Mouse (Mus musculus) kidney, embryonic 16.5 days (tissue): Measurements from ENCODE around the gene Kmt2b. TPM values are rescaled to one million over a fixed set of nuclear protein-coding genes. Genes with fewer than 3 reads are reported as not detected.

Experiments used
- ATAC-seq: fragments of 200-750 bp; cut with Nextera tagmentation; 2 replicates; pipeline ENCODE4 v1.8.0; 2017; ENCODE audit warnings: moderate TSS enrichment; ENCODE audit not compliant: low FRiP score, low TSS enrichment
- H3K27ac ChIP-seq: fragments of 300-500 bp; sonication (generic); 2 replicates; pipeline ENCODE4 v1.5.1; 2014; ENCODE audit warnings: low read length
- H3K27me3 ChIP-seq: fragments of 300-500 bp; sonication (generic); 2 replicates; pipeline ENCODE4 v1.6.1; 2014; ENCODE audit warnings: low read length, control low read depth, mixed read lengths; ENCODE audit not compliant: insufficient read depth
- H3K36me3 ChIP-seq: fragments of 300-500 bp; sonication (generic); 2 replicates; pipeline ENCODE4 v1.6.1; 2014; ENCODE audit warnings: low read length, control low read depth, mixed read lengths; ENCODE audit not compliant: insufficient read depth
- H3K4me1 ChIP-seq: fragments of 300-500 bp; sonication (generic); 2 replicates; pipeline ENCODE4 v1.6.1; 2014; ENCODE audit warnings: low read length, control low read depth, mixed read lengths; ENCODE audit not compliant: insufficient read depth
- H3K4me2 ChIP-seq: fragments of 300-500 bp; sonication (generic); replicated peaks from 2 replicates; pipeline ENCODE4 v1.6.1; 2014; ENCODE audit warnings: low read depth, low read length
- H3K4me3 ChIP-seq: fragments of 300-500 bp; sonication (generic); 2 replicates; pipeline ENCODE4 v1.5.1; 2014; ENCODE audit warnings: mild to moderate bottlenecking, low read length
- H3K9ac ChIP-seq: fragments of 300-500 bp; sonication (generic); replicated peaks from 2 replicates; pipeline ENCODE4 v1.6.1; 2014; ENCODE audit warnings: low read length
- H3K9me3 ChIP-seq: fragments of 300-500 bp; sonication (generic); 2 replicates; pipeline ENCODE4 v1.6.1; 2016; ENCODE audit warnings: low read length, control low read depth
- WGBS: fragments of 180-500 bp; shearing (Covaris S2); extraction: QIAGEN DNeasy Blood & Tissue Kit; methylation state at CpG from one replicate; pipeline ENCODE4 v1.1.7; 2014; 5-methylcytosine and 5-hydroxymethylcytosine counted together
- polyA plus RNA-seq: library from polyadenylated mRNA; unstranded; fragments of >200 nt; fragmentation: Nextera tagmentation; extraction: Ambion mirVana; gene quantifications from 2 replicates; pipeline ENCODE4 v1.2.1, GENCODE M21; 2015

Kmt2b gene
- polyA plus RNA-seq, 1 experiment from 2014 or later: 9.0 TPM

DNA sequence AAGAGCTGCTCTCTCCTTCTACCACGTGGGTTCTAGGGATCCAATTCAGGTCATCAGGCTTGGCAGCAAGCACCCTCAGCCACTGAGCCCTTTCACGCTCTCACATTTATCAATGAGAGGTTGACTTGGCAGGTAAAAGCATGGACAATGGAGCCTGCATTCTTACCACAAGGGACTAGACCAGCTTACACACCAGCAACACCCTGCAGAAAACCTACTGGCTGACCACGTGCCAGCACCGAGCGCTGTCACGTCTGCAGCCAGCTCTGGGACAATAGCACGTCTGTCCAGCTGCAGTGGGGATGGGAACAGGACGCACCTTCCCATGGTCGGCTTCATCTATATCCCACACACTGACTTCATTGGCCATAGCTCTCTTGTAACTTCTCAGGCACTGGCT, 30.1 kb upstream of the Kmt2b start:
- WGBS: 96% methylated on average over 9 of the region's 9 CpGs
- Histone ChIP-seq H3K4me3 (no peak overlapping the region), H3K4me1 (no peaks in the 10 kb centered on the region), H3K27ac (no peak overlapping the region), H3K27me3 (no peaks in the 10 kb centered on the region), H3K4me2 (no peak overlapping the region), H3K9ac (no peak overlapping the region), H3K36me3 (peaks cover 63% of the 10 kb centered on the region), H3K9me3 (no peaks in the 10 kb centered on the region)
- no peak for ATAC-seq

DNA sequence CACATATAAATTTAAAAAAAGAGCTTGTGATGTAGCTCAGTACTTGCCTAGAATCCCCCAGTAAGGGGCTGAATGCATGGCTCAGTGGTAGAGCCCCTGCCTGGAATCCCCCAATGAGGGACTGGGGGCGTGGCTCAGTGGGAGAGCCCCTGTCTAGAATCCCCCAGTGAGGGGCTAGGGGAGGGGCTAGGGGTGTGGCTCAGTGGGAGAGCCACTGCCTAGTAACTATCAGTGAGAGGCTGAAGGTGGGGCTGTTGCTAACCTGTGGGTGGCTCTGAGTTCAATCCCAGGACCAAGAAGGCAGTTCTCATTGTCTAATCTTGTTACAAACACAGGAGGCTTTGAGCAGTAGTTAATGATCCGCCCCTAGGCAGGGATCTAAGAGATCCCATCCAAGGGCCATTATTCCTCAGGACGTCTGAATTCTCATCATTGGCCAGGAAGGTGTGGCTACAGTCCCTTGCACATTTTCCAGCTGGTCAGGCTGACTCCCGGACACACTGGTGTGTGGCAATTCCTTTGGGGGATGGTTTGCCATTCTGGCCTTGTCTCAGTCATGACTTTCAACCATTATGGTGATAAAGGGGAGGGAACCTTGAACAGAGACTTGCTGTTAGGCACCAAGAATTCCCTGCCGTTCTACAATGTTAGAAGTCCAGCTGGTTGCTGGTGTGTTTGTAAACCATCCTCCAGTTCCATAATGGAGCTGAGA, 26.7 kb upstream of the Kmt2b start:
- no peak overlapping the region for H3K4me3 ChIP-seq
- no peaks in the 10 kb centered on the region for H3K27me3 ChIP-seq
- H3K9ac ChIP-seq: no peak overlapping the region
- no peak for ATAC-seq
- peaks cover 43% of the 10 kb centered on the region for H3K36me3 ChIP-seq
- no peaks in the 10 kb centered on the region for H3K9me3 ChIP-seq
- H3K4me1 ChIP-seq: peaks cover 12% of the 10 kb centered on the region
- WGBS: 67% methylated on average over 5 of the region's 5 CpGs
- H3K27ac ChIP-seq: no peak overlapping the region
- H3K4me2 ChIP-seq: no peak overlapping the region

DNA sequence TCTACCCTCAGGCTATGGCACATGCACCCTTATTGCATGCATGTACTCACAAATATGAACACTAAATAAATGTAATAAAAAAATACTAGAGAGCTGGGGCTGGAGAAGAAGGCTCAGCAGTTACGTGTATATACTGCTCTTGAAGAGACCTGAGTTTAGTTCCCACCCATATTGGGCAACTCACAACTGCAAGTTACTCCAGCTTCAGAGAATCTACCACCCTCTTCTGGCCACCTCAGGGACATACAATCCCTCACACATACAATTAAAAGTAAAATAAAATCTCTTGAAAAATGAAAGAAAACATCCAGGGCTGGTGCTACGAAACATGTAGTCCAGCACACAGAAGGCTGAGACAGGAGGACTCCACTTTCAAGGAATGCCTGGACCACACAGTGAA, 25.9 kb upstream of the Kmt2b start:
- 73% methylated on average over 2 of the region's 2 CpGs for WGBS
- H3K4me2 ChIP-seq: no peak overlapping the region
- ATAC-seq: no peak
- H3K4me3 ChIP-seq: no peak overlapping the region
- no peak overlapping the region for H3K9ac ChIP-seq
- peaks cover 41% of the 10 kb centered on the region for H3K36me3 ChIP-seq
- H3K27ac ChIP-seq: no peak overlapping the region
- H3K27me3 ChIP-seq: no peaks in the 10 kb centered on the region
- no peaks in the 10 kb centered on the region for H3K9me3 ChIP-seq
- H3K4me1 ChIP-seq: peaks cover 12% of the 10 kb centered on the region

DNA sequence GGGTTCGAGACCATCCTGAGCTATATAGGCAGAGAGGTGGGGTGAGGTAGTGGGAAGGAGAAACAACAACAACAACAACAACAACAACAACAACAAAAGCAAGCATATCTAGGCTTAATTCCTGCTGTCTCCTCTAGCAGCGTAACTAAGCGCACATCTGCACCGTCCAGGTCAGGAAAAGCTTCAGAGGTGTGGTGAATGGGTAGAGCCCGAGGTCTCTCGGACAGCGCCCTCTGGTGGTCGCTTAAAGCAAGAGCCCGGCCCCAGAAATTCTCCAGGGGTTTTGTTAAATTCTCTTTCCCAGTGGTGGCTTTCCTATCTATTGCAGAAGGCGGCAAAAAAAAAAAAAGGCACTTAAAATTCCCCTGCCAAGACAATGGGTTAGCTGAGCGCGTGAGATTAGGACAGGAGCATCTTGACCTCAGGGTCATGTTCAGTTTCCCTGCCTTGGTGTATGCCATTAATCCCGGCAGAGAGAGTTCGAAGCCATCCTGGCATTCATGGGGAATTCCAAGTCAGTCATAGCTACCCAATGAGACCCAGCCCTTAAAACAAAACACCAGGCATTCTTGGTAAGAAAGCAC, 25.1 kb upstream of the Kmt2b start:
- 0 out of 2 replicates have a peak overlapping the region, but pooled peaks have one; percentile 12 for H3K4me2 ChIP-seq
- 23% methylated on average over 14 of the region's 14 CpGs for WGBS

DNA sequence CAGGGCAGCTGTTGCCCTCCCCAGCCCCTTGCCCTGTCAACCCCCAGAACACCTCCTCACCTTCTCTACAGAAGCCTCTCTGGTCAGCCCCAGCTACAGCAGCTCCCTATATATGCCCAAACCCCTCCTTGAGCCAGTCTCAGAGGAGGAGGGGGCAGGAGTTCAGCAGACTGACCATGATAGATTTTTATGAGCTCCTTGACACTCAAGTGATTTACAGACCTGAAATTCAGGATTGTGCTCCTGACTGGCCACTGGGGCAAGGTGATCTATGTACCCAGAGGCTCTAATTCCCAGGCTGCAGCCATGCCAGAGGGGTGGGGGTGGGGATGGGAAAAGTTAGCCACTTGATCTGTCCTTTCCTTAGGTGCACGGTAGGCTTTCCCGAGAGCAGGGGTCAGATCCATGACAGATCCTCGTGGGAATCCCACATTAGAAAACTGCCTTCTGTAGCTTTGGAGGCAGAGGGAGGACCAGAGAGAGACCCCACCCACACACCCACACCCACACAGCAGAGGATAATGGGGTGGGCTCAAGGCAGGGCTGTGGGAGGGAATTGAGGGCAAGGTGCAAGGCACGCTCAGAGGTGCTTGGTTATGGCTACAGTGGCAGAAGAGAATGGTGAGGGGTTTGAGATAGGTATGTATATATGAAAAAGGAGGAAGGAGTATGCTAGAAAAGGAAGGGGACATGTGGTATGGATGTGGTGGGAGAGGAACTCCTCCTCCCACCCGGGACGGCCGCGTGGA, 24.3 kb upstream of the Kmt2b start, which contains the start of gene Upk1a:
Upk1a (minus strand) TSS at position 194 of the 749 bp plus-strand sequence.
- Histone ChIP-seq H3K4me1 (peaks cover 12% of the 10 kb centered on the region), H3K27ac (peak within 1 kb of the TSS; percentile 50; the same call in 1 of the 2 replicates), H3K9me3 (no peaks in the 10 kb centered on the region), H3K36me3 (peaks cover 25% of the 10 kb centered on the region), H3K27me3 (no peaks in the 10 kb centered on the region), H3K4me2 (0 out of 2 replicates have a peak within 1 kb of the TSS, but pooled peaks have one; percentile 12), H3K4me3 (no peak within 1 kb of the TSS), H3K9ac (no peak within 1 kb of the TSS; the same call in 1 of the 2 replicates)
- ATAC-seq: peak; percentile 57
- 28% methylated on average over 8 of the region's 8 CpGs for WGBS

More for the DNA sequence above, 25.1 kb upstream of the Kmt2b start:
- peak; percentile 55; the same call in 1 of the 2 replicates for ATAC-seq
- Histone ChIP-seq H3K9me3 (no peaks in the 10 kb centered on the region), H3K36me3 (peaks cover 33% of the 10 kb centered on the region), H3K4me3 (no peak overlapping the region), H3K27ac (no peak overlapping the region; the same call in 1 of the 2 replicates), H3K27me3 (no peaks in the 10 kb centered on the region), H3K4me1 (peaks cover 12% of the 10 kb centered on the region), H3K9ac (no peak overlapping the region)

DNA sequence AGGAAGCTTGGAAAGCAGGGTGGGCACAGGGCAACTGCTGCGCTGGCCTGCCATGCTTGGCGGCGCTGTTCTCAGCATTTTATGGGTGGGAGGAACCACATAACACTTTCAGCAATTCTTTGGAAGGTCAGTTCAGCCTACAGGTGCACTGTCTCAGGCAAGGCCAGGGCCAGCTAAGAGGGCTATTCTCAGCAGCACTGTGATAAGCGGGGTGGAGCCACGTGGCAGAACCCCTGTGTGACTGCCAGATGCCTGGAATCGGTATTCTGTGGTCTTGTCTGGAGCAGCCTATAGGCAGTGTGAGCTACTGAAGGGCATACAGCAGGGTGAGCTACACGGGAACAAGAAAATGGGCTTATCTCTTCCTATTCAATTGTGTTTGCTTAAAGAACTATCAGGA, 21.5 kb upstream of the Kmt2b start:
- 60% methylated on average over 7 of the region's 7 CpGs for WGBS
- Histone ChIP-seq H3K9me3 (no peaks in the 10 kb centered on the region), H3K36me3 (no peaks in the 10 kb centered on the region), H3K27me3 (no peaks in the 10 kb centered on the region), H3K4me2 (no peak overlapping the region), H3K4me1 (peaks cover 12% of the 10 kb centered on the region), H3K27ac (no peak overlapping the region), H3K9ac (no peak overlapping the region), H3K4me3 (no peak overlapping the region)
- ATAC-seq: no peak

DNA sequence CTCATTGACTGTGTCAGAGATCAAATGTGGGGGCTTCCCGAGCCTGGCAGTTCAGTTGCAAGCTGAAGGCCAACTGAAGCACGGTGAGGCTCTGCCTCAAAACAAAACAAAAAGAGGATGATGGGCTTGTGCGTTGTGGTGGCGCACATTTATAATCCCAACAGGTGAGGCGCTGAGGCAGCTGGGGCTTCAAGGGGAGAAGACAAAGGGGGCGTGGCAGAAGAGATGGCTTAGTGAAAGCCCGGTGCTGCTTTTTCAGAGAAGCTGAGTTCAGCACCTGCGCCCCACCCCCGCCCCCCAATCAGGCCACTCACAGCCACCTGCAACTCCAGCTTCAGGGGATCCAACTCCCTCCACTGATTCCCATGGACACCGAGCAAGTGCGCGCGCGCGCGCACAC, 19.9 kb upstream of the Kmt2b start:
- no peak for ATAC-seq
- H3K4me3 ChIP-seq: no peak overlapping the region
- H3K9ac ChIP-seq: peak overlapping the region; percentile 19; the same call in 1 of the 2 replicates

DNA sequence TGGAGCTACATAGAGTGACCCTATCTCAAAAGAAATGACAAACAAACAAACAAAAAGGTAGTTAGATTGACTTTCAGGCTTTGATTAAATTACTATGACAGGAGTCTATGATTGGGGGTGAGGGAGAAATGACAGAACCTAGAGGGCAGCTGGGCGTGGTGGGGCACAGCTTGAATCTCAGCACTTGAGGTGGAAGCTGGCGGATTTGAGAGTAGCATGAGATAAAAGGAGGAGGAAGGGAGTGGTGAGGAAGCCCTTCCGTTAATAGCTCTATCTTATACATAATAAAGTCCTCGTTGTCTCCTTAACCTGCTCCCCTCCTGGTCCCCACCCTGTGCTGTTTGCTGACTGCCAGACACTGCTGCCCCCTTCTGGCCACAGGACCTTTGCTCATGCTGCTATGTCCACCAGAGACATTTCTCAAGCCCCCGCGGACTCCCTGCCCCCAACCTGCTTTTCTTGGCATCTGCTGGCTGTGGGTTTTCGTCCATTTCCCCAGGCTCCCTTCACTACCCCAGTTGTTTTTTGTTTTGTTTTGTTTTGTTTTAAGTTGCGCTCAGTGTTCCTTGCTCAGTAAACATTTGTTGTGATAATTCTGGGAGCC, 19.3 kb upstream of the Kmt2b start:
- Histone ChIP-seq H3K36me3 (no peaks in the 10 kb centered on the region), H3K9ac (0 out of 2 replicates have a peak overlapping the region, but pooled peaks have one; percentile 19), H3K27ac (no peak overlapping the region), H3K9me3 (no peaks in the 10 kb centered on the region), H3K4me2 (no peak overlapping the region; the same call in 1 of the 2 replicates), H3K4me1 (peaks cover 18% of the 10 kb centered on the region), H3K27me3 (no peaks in the 10 kb centered on the region), H3K4me3 (no peak overlapping the region)
- WGBS: 25% methylated on average over 8 of the region's 8 CpGs
- no peak for ATAC-seq

More for the DNA sequence above, 19.9 kb upstream of the Kmt2b start:
- Histone ChIP-seq H3K9me3 (no peaks in the 10 kb centered on the region), H3K27ac (no peak overlapping the region), H3K4me2 (no peak overlapping the region), H3K36me3 (no peaks in the 10 kb centered on the region), H3K4me1 (peaks cover 19% of the 10 kb centered on the region), H3K27me3 (no peaks in the 10 kb centered on the region)
- WGBS: 45% methylated on average over 16 of the region's 16 CpGs

DNA sequence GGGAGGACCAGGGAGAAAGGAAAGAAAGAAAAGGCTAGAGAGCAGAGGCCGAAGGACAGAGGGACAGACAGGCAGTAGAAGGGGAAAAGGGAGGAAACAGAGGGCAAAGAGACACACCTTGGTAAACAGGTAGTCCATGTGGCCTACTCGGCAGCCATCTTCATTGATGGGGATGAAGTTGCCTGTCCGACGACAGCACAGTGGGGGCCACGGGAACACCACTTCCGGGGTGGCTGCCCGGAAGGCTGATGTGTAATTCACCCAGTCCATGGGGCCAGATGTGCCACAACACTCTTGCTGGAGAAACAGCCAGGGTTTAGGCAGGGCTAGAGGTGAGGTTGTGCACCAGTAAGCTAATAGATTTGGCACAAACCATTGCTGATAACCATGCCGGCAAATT, 16.4 kb upstream of the Kmt2b start:
- Histone ChIP-seq H3K4me1 (peaks cover 23% of the 10 kb centered on the region), H3K4me3 (no peak overlapping the region), H3K4me2 (no peak overlapping the region), H3K9me3 (no peaks in the 10 kb centered on the region), H3K9ac (peak overlapping the region; percentile 25; the same call in 1 of the 2 replicates), H3K36me3 (no peaks in the 10 kb centered on the region), H3K27ac (no peak overlapping the region), H3K27me3 (no peaks in the 10 kb centered on the region)
- ATAC-seq: no peak
- WGBS: 83% methylated on average over 8 of the region's 8 CpGs
